Mouse (Mus musculus) right cerebral cortex, postnatal 25 days (tissue): ENCODE measurements around the gene Npnt.

ENCODE experiments used
- DNase-seq: peaks from one replicate; pipeline ENCODE4 v3.0.0; 2022

The Npnt gene

GRCm38 (mm10) chr3:132934649-132935048 lies 15.4 kb downstream of the Npnt start:
- no peak for DNase-seq

GRCm38 (mm10) chr3:132931526-132931925 lies 18.6 kb downstream of the Npnt start:
- DNase-seq: no peak

GRCm38 (mm10) chr3:132929866-132930265 lies 20.2 kb downstream of the Npnt start:
- no peak for DNase-seq

- DNase-seq: no peak
These were observed 21.9 kb downstream of the Npnt start for GRCm38 (mm10) chr3:132928186-132928585.

- DNase-seq: no peak
These were observed 30.3 kb downstream of the Npnt start for GRCm38 (mm10) chr3:132919798-132920197.

- no peak for DNase-seq
These were observed 30.9 kb downstream of the Npnt start for GRCm38 (mm10) chr3:132919240-132919639.

GRCm38 (mm10) chr3:132917356-132918090 lies 32.6 kb downstream of the Npnt start:
- no peak for DNase-seq

GRCm38 (mm10) chr3:132915661-132916060 lies 34.4 kb downstream of the Npnt start:
- no peak for DNase-seq

- no peak for DNase-seq
These were observed 37.7 kb downstream of the Npnt start for GRCm38 (mm10) chr3:132912420-132912819.

- DNase-seq: no peak
These were observed 38.4 kb downstream of the Npnt start for GRCm38 (mm10) chr3:132911716-132912115.

GRCm38 (mm10) chr3:132910727-132911126 lies 39.4 kb downstream of the Npnt start:
- DNase-seq: no peak

- no peak for DNase-seq
These were observed 40.4 kb downstream of the Npnt start for GRCm38 (mm10) chr3:132909736-132910135.

- DNase-seq: no peak
These were observed 42.4 kb downstream of the Npnt start for GRCm38 (mm10) chr3:132907506-132908203.

GRCm38 (mm10) chr3:132905224-132905930 lies 44.7 kb downstream of the Npnt start:
- peak; percentile 17 for DNase-seq

GRCm38 (mm10) chr3:132903386-132903785 lies 46.7 kb downstream of the Npnt start:
- DNase-seq: no peak

- no peak for DNase-seq
These were observed 47.2 kb downstream of the Npnt start for GRCm38 (mm10) chr3:132902921-132903320.

GRCm38 (mm10) chr3:132902206-132902605 lies 47.9 kb downstream of the Npnt start:
- DNase-seq: no peak

GRCm38 (mm10) chr3:132897891-132898290 lies 52.2 kb downstream of the Npnt start:
- no peak for DNase-seq

- DNase-seq: no peak
These were observed 52.7 kb downstream of the Npnt start for GRCm38 (mm10) chr3:132897390-132897789.

- no peak for DNase-seq
These were observed 56.0 kb downstream of the Npnt start for GRCm38 (mm10) chr3:132894086-132894485.

GRCm38 (mm10) chr3:132893676-132894075 lies 56.4 kb downstream of the Npnt start:
- no peak for DNase-seq

GRCm38 (mm10) chr3:132893044-132893443 lies 57.0 kb downstream of the Npnt start:
- no peak for DNase-seq

- DNase-seq: no peak
These were observed 57.6 kb downstream of the Npnt start for GRCm38 (mm10) chr3:132892481-132892880.
